Mouse (Mus musculus): ENCODE measurements around the gene Tbc1d1. TPM values are rescaled to one million over a fixed set of nuclear protein-coding genes. Genes with fewer than 3 reads are reported as not detected.

Gene Tbc1d1
- polyA plus RNA-seq, 1 experiment from 2014 or later = 15.9 TPM

GRCm38 (mm10) chr5:64289202-64290060 is 133.3 kb downstream of the Tbc1d1 start:
- Histone ChIP-seq H3K9ac (no peak overlapping the region), H3K4me1 (no peaks in the 10 kb centered on the region), H3K36me3 (ENCODE audit: poor library complexity, severe bottlenecking) (peaks cover 23% of the 10 kb centered on the region), H3K4me2 (no peak overlapping the region), H3K27ac (no peak overlapping the region), H3K9me3 (replicated peaks) (no peaks in the 10 kb centered on the region), H3K27me3 (no peaks in the 10 kb centered on the region), H3K4me3 (no peak overlapping the region)
- WGBS = 62% methylated on average over 5 of the region's 5 CpGs
- ATAC-seq = peak; percentile 77

- Histone ChIP-seq H3K4me2 (no peak overlapping the region), H3K27ac (no peak overlapping the region), H3K9ac (no peak overlapping the region), H3K4me3 (no peak overlapping the region), H3K4me1 (no peaks in the 10 kb centered on the region), H3K36me3 (ENCODE audit: poor library complexity, severe bottlenecking) (peaks cover 25% of the 10 kb centered on the region), H3K9me3 (replicated peaks) (no peaks in the 10 kb centered on the region), H3K27me3 (no peaks in the 10 kb centered on the region)
- no peak for ATAC-seq
- WGBS = 71% methylated on average over 4 of the region's 4 CpGs
Observed at GRCm38 (mm10) chr5:64290061-64290345, 133.9 kb downstream of the Tbc1d1 start.

- Histone ChIP-seq H3K4me1 (no peaks in the 10 kb centered on the region), H3K36me3 (ENCODE audit: poor library complexity, severe bottlenecking) (peaks cover 22% of the 10 kb centered on the region), H3K27ac (no peak overlapping the region), H3K4me3 (no peak overlapping the region), H3K9me3 (replicated peaks) (no peaks in the 10 kb centered on the region), H3K27me3 (no peaks in the 10 kb centered on the region), H3K4me2 (no peak overlapping the region), H3K9ac (no peak overlapping the region)
- 78% methylated on average over 5 of the region's 5 CpGs for WGBS
- no peak for ATAC-seq
Observed at GRCm38 (mm10) chr5:64291657-64292056, 135.6 kb downstream of the Tbc1d1 start.

GRCm38 (mm10) chr5:64295621-64296020 is 139.5 kb downstream of the Tbc1d1 start:
- Histone ChIP-seq H3K4me1 (peaks cover 14% of the 10 kb centered on the region), H3K4me3 (no peak overlapping the region), H3K4me2 (no peak overlapping the region), H3K9ac (no peak overlapping the region), H3K27ac (no peak overlapping the region), H3K27me3 (no peaks in the 10 kb centered on the region), H3K9me3 (replicated peaks) (no peaks in the 10 kb centered on the region), H3K36me3 (ENCODE audit: poor library complexity, severe bottlenecking) (peaks cover 23% of the 10 kb centered on the region)
- no peak for ATAC-seq

- peaks cover 23% of the 10 kb centered on the region for H3K36me3 ChIP-seq (ENCODE audit: poor library complexity, severe bottlenecking)
- WGBS = 91% methylated on average over 7 of the region's 7 CpGs
Observed at GRCm38 (mm10) chr5:64296328-64296727, 140.2 kb downstream of the Tbc1d1 start.

GRCm38 (mm10) chr5:64297100-64297499 is 141.0 kb downstream of the Tbc1d1 start:
- 84% methylated on average over 4 of the region's 4 CpGs for WGBS

More at GRCm38 (mm10) chr5:64296328-64296727, 140.2 kb downstream of the Tbc1d1 start:
- no peak overlapping the region for H3K9ac ChIP-seq
- H3K4me3 ChIP-seq = no peak overlapping the region
- H3K27ac ChIP-seq = no peak overlapping the region
- no peak for ATAC-seq
- H3K27me3 ChIP-seq = no peaks in the 10 kb centered on the region
- peaks cover 15% of the 10 kb centered on the region for H3K4me1 ChIP-seq
- no peak overlapping the region for H3K4me2 ChIP-seq
- no peaks in the 10 kb centered on the region for H3K9me3 ChIP-seq (replicated peaks)

GRCm38 (mm10) chr5:64298331-64299036 is 142.4 kb downstream of the Tbc1d1 start:
- Histone ChIP-seq H3K4me1 (peaks cover 15% of the 10 kb centered on the region), H3K27ac (no peak overlapping the region), H3K4me3 (no peak overlapping the region), H3K27me3 (no peaks in the 10 kb centered on the region), H3K4me2 (peak overlapping the region; percentile 24; the same call in 1 of the 2 replicates), H3K9me3 (replicated peaks) (no peaks in the 10 kb centered on the region), H3K36me3 (ENCODE audit: poor library complexity, severe bottlenecking) (peaks cover 30% of the 10 kb centered on the region), H3K9ac (0 out of 2 replicates have a peak overlapping the region, but pooled peaks have one; percentile 16)
- ATAC-seq = peak; percentile 60
- WGBS = 54% methylated on average over 20 of the region's 20 CpGs

More at GRCm38 (mm10) chr5:64297100-64297499, 141.0 kb downstream of the Tbc1d1 start:
- peaks cover 29% of the 10 kb centered on the region for H3K36me3 ChIP-seq (ENCODE audit: poor library complexity, severe bottlenecking)
- no peak overlapping the region for H3K4me2 ChIP-seq
- H3K4me1 ChIP-seq = peaks cover 15% of the 10 kb centered on the region
- no peak overlapping the region for H3K4me3 ChIP-seq
- no peak overlapping the region for H3K9ac ChIP-seq
- ATAC-seq = no peak
- no peak overlapping the region for H3K27ac ChIP-seq
- no peaks in the 10 kb centered on the region for H3K9me3 ChIP-seq (replicated peaks)
- H3K27me3 ChIP-seq = no peaks in the 10 kb centered on the region

GRCm38 (mm10) chr5:64299508-64300324 is 143.6 kb downstream of the Tbc1d1 start:
- Histone ChIP-seq H3K36me3 (ENCODE audit: poor library complexity, severe bottlenecking) (peaks cover 19% of the 10 kb centered on the region), H3K4me1 (peaks cover 15% of the 10 kb centered on the region), H3K27ac (no peak overlapping the region), H3K27me3 (no peaks in the 10 kb centered on the region), H3K9me3 (replicated peaks) (no peaks in the 10 kb centered on the region), H3K4me3 (no peak overlapping the region), H3K9ac (no peak overlapping the region), H3K4me2 (no peak overlapping the region)
- ATAC-seq = no peak
- WGBS = 72% methylated on average over 7 of the region's 7 CpGs

GRCm38 (mm10) chr5:64301246-64301645 is 145.1 kb downstream of the Tbc1d1 start:
- Histone ChIP-seq H3K27me3 (no peaks in the 10 kb centered on the region), H3K9ac (no peak overlapping the region), H3K4me1 (peaks cover 15% of the 10 kb centered on the region), H3K27ac (no peak overlapping the region), H3K4me3 (no peak overlapping the region), H3K9me3 (replicated peaks) (peaks cover under 1% of the 10 kb centered on the region; the same call in 1 of the 2 replicates), H3K4me2 (no peak overlapping the region), H3K36me3 (ENCODE audit: poor library complexity, severe bottlenecking) (peaks cover 27% of the 10 kb centered on the region)
- no peak for ATAC-seq
- 79% methylated on average over 4 of the region's 4 CpGs for WGBS

- Histone ChIP-seq H3K4me3 (no peak overlapping the region), H3K9me3 (replicated peaks) (peaks cover 6% of the 10 kb centered on the region), H3K9ac (no peak overlapping the region), H3K36me3 (ENCODE audit: poor library complexity, severe bottlenecking) (peaks cover 35% of the 10 kb centered on the region), H3K27me3 (no peaks in the 10 kb centered on the region), H3K27ac (no peak overlapping the region), H3K4me1 (no peaks in the 10 kb centered on the region), H3K4me2 (no peak overlapping the region)
- WGBS = 95% methylated on average over 2 of the region's 2 CpGs
- no peak for ATAC-seq
Observed at GRCm38 (mm10) chr5:64307289-64307688, 151.2 kb downstream of the Tbc1d1 start.

GRCm38 (mm10) chr5:64312295-64312694 is 156.2 kb downstream of the Tbc1d1 start:
- Histone ChIP-seq H3K4me1 (peaks cover 16% of the 10 kb centered on the region), H3K4me3 (no peak overlapping the region), H3K36me3 (ENCODE audit: poor library complexity, severe bottlenecking) (peaks cover 19% of the 10 kb centered on the region), H3K27me3 (no peaks in the 10 kb centered on the region), H3K9ac (no peak overlapping the region), H3K9me3 (replicated peaks) (no peaks in the 10 kb centered on the region), H3K4me2 (no peak overlapping the region), H3K27ac (no peak overlapping the region)
- ATAC-seq = no peak
- WGBS = 81% methylated on average over 5 of the region's 5 CpGs

- Histone ChIP-seq H3K4me1 (peaks cover 16% of the 10 kb centered on the region), H3K4me2 (no peak overlapping the region), H3K4me3 (no peak overlapping the region), H3K9me3 (replicated peaks) (no peaks in the 10 kb centered on the region), H3K27ac (no peak overlapping the region), H3K9ac (no peak overlapping the region), H3K36me3 (ENCODE audit: poor library complexity, severe bottlenecking) (peaks cover 23% of the 10 kb centered on the region), H3K27me3 (no peaks in the 10 kb centered on the region)
- 0 out of 2 replicates have a peak, but pooled peaks have one; percentile 28 for ATAC-seq
- 89% methylated on average over 1 of the region's 1 CpGs for WGBS
Observed at GRCm38 (mm10) chr5:64313481-64313880, 157.4 kb downstream of the Tbc1d1 start.
